Mouse (Mus musculus): ENCODE results near the gene Retreg2.

The Retreg2 gene

GRCm38 (mm10) chr1:75168472-75169464, 26.2 kb downstream of the Retreg2 start, which contains the start of gene Zfand2b:
Zfand2b (plus strand) TSS chr1:75168646.
- DNase-seq (ENCODE audit: low read depth, low spot score), result peak; percentile 99

GRCm38 (mm10) chr1:75179334-75180104, 36.9 kb downstream of the Retreg2 start:
- no peak for DNase-seq (ENCODE audit: low read depth, low spot score)

- DNase-seq (ENCODE audit: low read depth, low spot score), result peak; percentile 97
Observed at GRCm38 (mm10) chr1:75180105-75180590, 37.6 kb downstream of the Retreg2 start, which contains the start of gene Abcb6. Abcb6 (minus strand) TSS chr1:75180392.

GRCm38 (mm10) chr1:75180741-75181140, 38.2 kb downstream of the Retreg2 start:
- no peak for DNase-seq (ENCODE audit: low read depth, low spot score)

- DNase-seq (ENCODE audit: low read depth, low spot score), result no peak
Observed at GRCm38 (mm10) chr1:75181377-75181870, 38.8 kb downstream of the Retreg2 start.

GRCm38 (mm10) chr1:75182160-75182559, 39.6 kb downstream of the Retreg2 start:
- peak; percentile 47 for DNase-seq (ENCODE audit: low read depth, low spot score)

- no peak for DNase-seq (ENCODE audit: low read depth, low spot score)
Observed at GRCm38 (mm10) chr1:75185495-75185894, 42.9 kb downstream of the Retreg2 start.

GRCm38 (mm10) chr1:75187126-75187525, 44.5 kb downstream of the Retreg2 start:
- no peak for DNase-seq (ENCODE audit: low read depth, low spot score)

GRCm38 (mm10) chr1:75187914-75188483, 45.4 kb downstream of the Retreg2 start:
- DNase-seq (ENCODE audit: low read depth, low spot score), result no peak

- no peak for DNase-seq (ENCODE audit: low read depth, low spot score)
Observed at GRCm38 (mm10) chr1:75190577-75190976, 48.0 kb downstream of the Retreg2 start.

- no peak for DNase-seq (ENCODE audit: low read depth, low spot score)
Observed at GRCm38 (mm10) chr1:75191258-75191621, 48.7 kb downstream of the Retreg2 start.

- DNase-seq (ENCODE audit: low read depth, low spot score), result peak; percentile 100
Observed at GRCm38 (mm10) chr1:75191622-75192402, 49.2 kb downstream of the Retreg2 start, which contains the start of the genes Ankzf1 and Atg9a. Ankzf1 (plus strand) TSS chr1:75192151. Atg9a (minus strand) TSS chr1:75192196.

GRCm38 (mm10) chr1:75192452-75192851, 49.9 kb downstream of the Retreg2 start:
- DNase-seq (ENCODE audit: low read depth, low spot score), result no peak
